Mouse (Mus musculus) forebrain, embryonic 11.5 days (tissue): ENCODE measurements around the gene Zc3h12b. TPM values are rescaled to one million over a fixed set of nuclear protein-coding genes. Genes with fewer than 3 reads are reported as not detected.
A peak's percentile ranks its signal among the peaks of the same experiment; 100 is the strongest.

ENCODE experiments used
- ATAC-seq: fragments of 200-750 bp; cut with Nextera tagmentation; replicated peaks from 2 replicates; pipeline ENCODE4 v1.8.0; 2017; ENCODE audit warnings: moderate TSS enrichment; ENCODE audit not compliant: low FRiP score
- DNase-seq: peaks from one replicate; pipeline ENCODE4 v3.0.0-alpha.2; 2017; ENCODE audit warnings: low spot score
- H3K27ac ChIP-seq: fragments of 300-500 bp; sonication (generic); 2 replicates; pipeline ENCODE4 v1.5.1; 2014; ENCODE audit warnings: low read depth, low read length
- H3K27me3 ChIP-seq: fragments of 300-500 bp; sonication (generic); 2 replicates; pipeline ENCODE4 v1.6.1; 2014; ENCODE audit warnings: mild to moderate bottlenecking, low read length, mixed read lengths; ENCODE audit not compliant: control insufficient read depth, insufficient read depth
- H3K36me3 ChIP-seq: fragments of 300-500 bp; sonication (generic); 2 replicates; pipeline ENCODE4 v1.6.1; 2014; ENCODE audit warnings: mild to moderate bottlenecking, low read length, moderate library complexity, mixed read lengths; ENCODE audit not compliant: control insufficient read depth, insufficient read depth
- H3K4me1 ChIP-seq: fragments of 300-500 bp; sonication (generic); replicated peaks from 2 replicates; pipeline ENCODE4 v1.6.1; 2014; ENCODE audit warnings: low read length, mixed read lengths; ENCODE audit not compliant: control insufficient read depth, insufficient read depth
- H3K4me2 ChIP-seq: fragments of 300-500 bp; sonication (generic); 2 replicates; pipeline ENCODE4 v1.6.1; 2014; ENCODE audit warnings: low read depth, mild to moderate bottlenecking, low read length, moderate library complexity, mixed read lengths; ENCODE audit not compliant: severe bottlenecking
- H3K4me3 ChIP-seq: fragments of 300-500 bp; sonication (generic); 2 replicates; pipeline ENCODE4 v1.5.1; 2014; ENCODE audit warnings: low read depth, low read length
- H3K9ac ChIP-seq: fragments of 300-500 bp; sonication (generic); 2 replicates; pipeline ENCODE4 v1.6.1; 2014; ENCODE audit warnings: low read length
- H3K9me3 ChIP-seq: fragments of 300-500 bp; sonication (generic); 2 replicates; pipeline ENCODE4 v1.6.1; 2016; ENCODE audit warnings: low read length, mixed read lengths; ENCODE audit not compliant: control insufficient read depth
- WGBS: fragments of 180-500 bp; shearing (Covaris S2); extraction: QIAGEN DNeasy Blood & Tissue Kit; methylation state at CpG from one replicate; pipeline ENCODE4 v1.1.7; 2014; 5-methylcytosine and 5-hydroxymethylcytosine counted together
- polyA plus RNA-seq: library from polyadenylated mRNA; unstranded; fragments of >200 nt; fragmentation: Nextera tagmentation; extraction: Ambion mirVana; gene quantifications from 2 replicates; pipeline ENCODE4 v1.2.1, GENCODE M21; 2014

Gene Zc3h12b
- 3.6 and 3.7 TPM in 2 replicates for polyA plus RNA-seq

DNA sequence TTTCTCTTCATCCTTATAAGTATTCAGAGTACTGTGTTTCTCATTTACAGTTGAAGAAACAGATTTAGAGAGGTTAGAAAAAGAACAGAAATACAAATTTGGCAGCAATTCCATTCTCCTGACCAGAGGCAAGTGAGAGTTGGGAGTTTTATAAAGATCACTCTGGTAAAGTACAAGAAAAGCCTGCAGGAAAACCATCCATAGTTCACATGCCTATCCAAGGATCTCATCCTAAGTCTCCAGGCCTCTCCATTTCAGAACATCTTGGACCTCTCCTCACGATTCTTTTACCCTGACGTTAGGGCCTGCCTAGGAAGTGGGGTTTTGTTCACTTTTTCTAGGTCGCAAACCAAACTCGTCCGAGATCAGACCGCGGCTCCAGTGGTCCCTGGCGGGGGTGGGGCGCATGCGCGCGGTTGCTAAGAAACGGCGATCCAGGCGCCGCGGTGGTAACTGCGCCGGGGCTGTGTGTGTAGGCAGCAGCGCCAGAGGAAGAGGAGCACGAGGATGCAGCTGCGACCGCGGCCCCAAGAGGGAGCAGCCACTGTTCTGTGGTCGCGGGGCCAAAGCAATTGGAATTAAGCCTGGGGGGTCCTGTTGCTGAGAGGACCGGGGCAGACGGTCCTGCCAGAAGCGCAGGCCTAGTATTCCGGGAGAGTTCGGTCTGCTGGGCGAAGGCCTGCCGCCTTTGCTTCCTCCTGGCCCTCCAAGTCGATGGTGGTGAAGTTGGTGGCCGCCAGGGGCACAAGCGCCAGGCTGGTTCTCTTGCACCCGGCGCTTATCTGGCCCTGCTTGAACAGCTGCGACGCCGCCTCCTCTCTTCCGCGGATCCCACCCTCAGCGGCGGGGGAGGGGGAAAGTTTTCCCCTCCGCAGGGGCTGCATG, at the start of gene Zc3h12b:
Zc3h12b (plus strand) TSS at position 452 of the 885 bp plus-strand sequence.
- no peaks in the 10 kb centered on the region for H3K9me3 ChIP-seq

GRCm38 (mm10) chrX:95682206-95682605, 29.3 kb upstream of the Zc3h12b start:
- no peaks in the 10 kb centered on the region for H3K9me3 ChIP-seq
- no peak overlapping the region for H3K9ac ChIP-seq
- 75% methylated on average over 1 of the region's 1 CpGs for WGBS
- H3K27me3 ChIP-seq = no peaks in the 10 kb centered on the region
- H3K27ac ChIP-seq = no peak overlapping the region
- ATAC-seq (no peak), DNase-seq (no peak)
- H3K4me3 ChIP-seq = no peak overlapping the region
- H3K4me1 ChIP-seq = no peaks in the 10 kb centered on the region
- H3K36me3 ChIP-seq = no peaks in the 10 kb centered on the region
- no peak overlapping the region for H3K4me2 ChIP-seq

More for the DNA sequence above, at the start of gene Zc3h12b:
- 17% methylated on average over 46 of the region's 46 CpGs for WGBS
- ATAC-seq (peak; percentile 99), DNase-seq (peak; percentile 88)
- H3K4me1 ChIP-seq = no peaks in the 10 kb centered on the region
- H3K36me3 ChIP-seq = no peaks in the 10 kb centered on the region
- peak within 1 kb of the TSS; percentile 43 for H3K4me2 ChIP-seq
- H3K27ac ChIP-seq = peak within 1 kb of the TSS; percentile 46; the same call in 1 of the 2 replicates
- no peaks in the 10 kb centered on the region for H3K27me3 ChIP-seq
- H3K4me3 ChIP-seq = peak within 1 kb of the TSS; percentile 38
- peak within 1 kb of the TSS; percentile 44 for H3K9ac ChIP-seq

- WGBS = 56% methylated on average over 1 of the region's 1 CpGs
- Histone ChIP-seq H3K36me3 (no peaks in the 10 kb centered on the region), H3K27me3 (no peaks in the 10 kb centered on the region), H3K4me3 (no peak overlapping the region), H3K27ac (no peak overlapping the region), H3K9me3 (no peaks in the 10 kb centered on the region), H3K4me2 (no peak overlapping the region), H3K9ac (no peak overlapping the region), H3K4me1 (no peaks in the 10 kb centered on the region)
- DNase-seq (no peak), ATAC-seq (no peak)
Observed at GRCm38 (mm10) chrX:95687119-95687518, 24.4 kb upstream of the Zc3h12b start.

- Histone ChIP-seq H3K36me3 (no peaks in the 10 kb centered on the region), H3K4me2 (no peak overlapping the region), H3K27ac (no peak overlapping the region), H3K9me3 (no peaks in the 10 kb centered on the region), H3K4me3 (no peak overlapping the region), H3K4me1 (no peaks in the 10 kb centered on the region), H3K9ac (no peak overlapping the region), H3K27me3 (no peaks in the 10 kb centered on the region)
- DNase-seq (no peak), ATAC-seq (no peak)
- WGBS = 35% methylated on average over 2 of the region's 2 CpGs
Observed at GRCm38 (mm10) chrX:95738253-95738652, 26.8 kb downstream of the Zc3h12b start.

- Histone ChIP-seq H3K4me2 (no peak overlapping the region), H3K4me1 (no peaks in the 10 kb centered on the region), H3K9ac (no peak overlapping the region), H3K27ac (no peak overlapping the region), H3K36me3 (no peaks in the 10 kb centered on the region), H3K9me3 (no peaks in the 10 kb centered on the region), H3K4me3 (no peak overlapping the region), H3K27me3 (no peaks in the 10 kb centered on the region)
- 90% methylated on average over 3 of the region's 3 CpGs for WGBS
- ATAC-seq (no peak), DNase-seq (no peak)
Observed at GRCm38 (mm10) chrX:95795881-95796280, 84.4 kb downstream of the Zc3h12b start.

GRCm38 (mm10) chrX:95801790-95802189, 90.3 kb downstream of the Zc3h12b start:
- 78% methylated on average over 1 of the region's 1 CpGs for WGBS
- DNase-seq = no peak
- H3K27me3 ChIP-seq = no peaks in the 10 kb centered on the region
- no peak overlapping the region for H3K9ac ChIP-seq
- ATAC-seq = no peak
- no peak overlapping the region for H3K4me3 ChIP-seq
- H3K9me3 ChIP-seq = no peaks in the 10 kb centered on the region
- H3K36me3 ChIP-seq = no peaks in the 10 kb centered on the region
- H3K4me1 ChIP-seq = no peaks in the 10 kb centered on the region
- no peak overlapping the region for H3K4me2 ChIP-seq
- no peak overlapping the region for H3K27ac ChIP-seq

DNA sequence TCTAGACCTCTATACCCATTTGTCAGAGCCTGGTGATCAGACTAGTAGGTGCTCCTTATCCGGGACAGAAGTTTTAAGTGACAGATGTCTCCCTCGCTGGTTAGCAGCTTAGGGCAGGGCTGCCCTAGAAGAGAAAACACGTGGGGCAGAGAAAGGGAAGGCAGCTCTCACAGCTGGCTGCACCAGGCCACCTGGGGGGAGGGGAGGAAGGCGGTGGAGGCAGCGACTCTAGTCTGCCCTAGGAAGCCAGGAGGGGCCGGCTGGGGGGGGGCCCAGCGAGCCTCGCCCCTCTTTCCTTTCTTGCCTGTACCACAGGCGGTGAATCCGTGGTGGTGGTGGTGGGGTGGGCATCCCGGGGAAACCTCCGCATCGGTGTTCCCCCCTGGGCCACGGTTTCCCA, 141.3 kb downstream of the Zc3h12b start:
- H3K36me3 ChIP-seq = no peaks in the 10 kb centered on the region
- H3K4me1 ChIP-seq = no peaks in the 10 kb centered on the region
- H3K27ac ChIP-seq = no peak overlapping the region
- H3K9me3 ChIP-seq = no peaks in the 10 kb centered on the region
- H3K27me3 ChIP-seq = no peaks in the 10 kb centered on the region
- no peak overlapping the region for H3K4me2 ChIP-seq
- WGBS = 69% methylated on average over 14 of the region's 14 CpGs
- no peak overlapping the region for H3K4me3 ChIP-seq
- DNase-seq (peak; percentile 46), ATAC-seq (no peak)
- H3K9ac ChIP-seq = no peak overlapping the region

- no peak overlapping the region for H3K9ac ChIP-seq
- no peaks in the 10 kb centered on the region for H3K9me3 ChIP-seq
- H3K27ac ChIP-seq = no peak overlapping the region
- no peak overlapping the region for H3K4me3 ChIP-seq
- no peak for DNase-seq
- H3K4me2 ChIP-seq = no peak overlapping the region
- H3K27me3 ChIP-seq = no peaks in the 10 kb centered on the region
- H3K4me1 ChIP-seq = no peaks in the 10 kb centered on the region
- no peak for ATAC-seq
- no peaks in the 10 kb centered on the region for H3K36me3 ChIP-seq
Observed at GRCm38 (mm10) chrX:95881111-95881510, 169.6 kb downstream of the Zc3h12b start.

DNA sequence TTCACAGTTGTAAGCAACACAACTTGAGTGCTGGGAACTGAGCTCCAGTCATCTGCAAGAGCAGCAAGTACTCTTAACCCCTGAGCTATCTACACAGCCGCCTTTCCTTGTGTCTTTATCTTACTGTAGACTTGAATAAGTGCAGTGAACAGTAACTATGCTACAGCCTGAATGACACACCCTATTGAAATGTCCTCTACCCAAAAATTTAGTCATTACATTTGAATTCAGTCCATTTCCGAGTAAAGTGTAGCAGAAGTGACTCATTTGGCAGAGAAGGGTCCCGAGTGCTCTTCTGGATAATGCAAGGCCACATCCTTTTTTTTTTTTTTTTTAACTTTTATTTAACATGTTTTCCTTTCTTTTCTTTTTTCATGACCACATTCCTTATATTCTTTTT, 191.2 kb downstream of the Zc3h12b start:
- H3K9me3 ChIP-seq = no peaks in the 10 kb centered on the region
- ATAC-seq = no peak
- no peak overlapping the region for H3K4me2 ChIP-seq
- H3K36me3 ChIP-seq = no peaks in the 10 kb centered on the region
- no peak overlapping the region for H3K4me3 ChIP-seq
- no peak overlapping the region for H3K9ac ChIP-seq
- H3K4me1 ChIP-seq = no peaks in the 10 kb centered on the region
- WGBS = 79% methylated on average over 3 of the region's 3 CpGs
- H3K27ac ChIP-seq = no peak overlapping the region
- DNase-seq = no peak
- H3K27me3 ChIP-seq = no peaks in the 10 kb centered on the region
